Mouse (Mus musculus) intestine, postnatal 0 days (tissue): ENCODE data around the gene 2410004P03Rik. TPM values are rescaled to one million over a fixed set of nuclear protein-coding genes. Genes with fewer than 3 reads are reported as not detected.

Source experiments
- ATAC-seq: fragments of 200-750 bp; cut with Nextera tagmentation; 2 replicates; pipeline ENCODE4 v1.8.0; 2017; ENCODE audit warnings: mild to moderate bottlenecking, moderate TSS enrichment, moderate library complexity
- H3K27ac ChIP-seq: fragments of 300-500 bp; sonication (generic); 2 replicates; pipeline ENCODE4 v1.5.1; 2014; ENCODE audit warnings: mild to moderate bottlenecking, low read depth, low read length, moderate library complexity
- H3K27me3 ChIP-seq: fragments of 300-500 bp; sonication (generic); replicated peaks from 2 replicates; pipeline ENCODE4 v1.6.1; 2014; ENCODE audit warnings: low read length, mixed read lengths; ENCODE audit not compliant: control insufficient read depth, insufficient read depth
- H3K36me3 ChIP-seq: fragments of 300-500 bp; sonication (generic); 2 replicates; pipeline ENCODE4 v1.6.1; 2014; ENCODE audit warnings: mild to moderate bottlenecking, moderate library complexity; ENCODE audit not compliant: control insufficient read depth, insufficient read depth
- H3K4me1 ChIP-seq: fragments of 300-500 bp; sonication (generic); replicated peaks from 2 replicates; pipeline ENCODE4 v1.6.1; 2014; ENCODE audit warnings: antibody characterized with exemption, low read length, mixed read lengths; ENCODE audit not compliant: control insufficient read depth, insufficient read depth
- H3K4me2 ChIP-seq: fragments of 300-500 bp; sonication (generic); replicated peaks from 2 replicates; pipeline ENCODE4 v1.6.1; 2014; ENCODE audit warnings: low read depth, mild to moderate bottlenecking, moderate library complexity
- H3K4me3 ChIP-seq: fragments of 300-500 bp; sonication (generic); 2 replicates; pipeline ENCODE4 v1.5.1; 2014; ENCODE audit warnings: low read depth, low read length
- H3K9ac ChIP-seq: fragments of 300-500 bp; sonication (generic); 2 replicates; pipeline ENCODE4 v1.6.1; 2014; ENCODE audit warnings: mild to moderate bottlenecking, low read depth, low read length
- H3K9me3 ChIP-seq: fragments of 300-500 bp; sonication (generic); 2 replicates; pipeline ENCODE4 v1.6.1; 2016; ENCODE audit warnings: mixed run types; ENCODE audit not compliant: control insufficient read depth
- CTCF ChIP-seq: sonication (generic); IDR thresholded peaks from 2 replicates; pipeline ENCODE4 v1.5.1; 2016; ENCODE audit warnings: low read depth, mild to moderate bottlenecking, control low read depth, antibody characterized with exemption, moderate library complexity
- WGBS: fragments of 180-500 bp; shearing (Covaris S2); extraction: QIAGEN DNeasy Blood & Tissue Kit; methylation state at CpG from one replicate; pipeline ENCODE4 v1.1.7; 2014; 5-methylcytosine and 5-hydroxymethylcytosine counted together
- polyA plus RNA-seq: library from polyadenylated mRNA; unstranded; fragments of >200 nt; fragmentation: Nextera tagmentation; extraction: Ambion mirVana; gene quantifications from 2 replicates; pipeline ENCODE4 v1.2.1, GENCODE M21; 2015

2410004P03Rik gene
- polyA plus RNA-seq, 1 experiment from 2014 or later = 0.18 TPM

GRCm38 (mm10) chr12:17038246-17038645 lies 26.7 kb upstream of the 2410004P03Rik start:
- no peak for ATAC-seq
- no peak overlapping the region for H3K9ac ChIP-seq
- H3K27ac ChIP-seq = no peak overlapping the region
- no peak for TF ChIP-seq CTCF
- no peaks in the 10 kb centered on the region for H3K36me3 ChIP-seq
- no peaks in the 10 kb centered on the region for H3K9me3 ChIP-seq
- H3K4me1 ChIP-seq = no peaks in the 10 kb centered on the region
- H3K27me3 ChIP-seq = no peaks in the 10 kb centered on the region
- H3K4me3 ChIP-seq = no peak overlapping the region
- 69% methylated on average over 6 of the region's 6 CpGs for WGBS
- no peak overlapping the region for H3K4me2 ChIP-seq

- no peak for TF ChIP-seq CTCF
- no peak overlapping the region for H3K4me2 ChIP-seq
- no peak overlapping the region for H3K9ac ChIP-seq
Observed at GRCm38 (mm10) chr12:17037053-17037610, 25.6 kb upstream of the 2410004P03Rik start.

GRCm38 (mm10) chr12:17036532-17036931 lies 25.0 kb upstream of the 2410004P03Rik start:
- no peak overlapping the region for H3K4me3 ChIP-seq
- no peak overlapping the region for H3K9ac ChIP-seq
- WGBS = 62% methylated on average over 9 of the region's 9 CpGs
- no peak for TF ChIP-seq CTCF
- no peak overlapping the region for H3K4me2 ChIP-seq
- H3K27me3 ChIP-seq = no peaks in the 10 kb centered on the region
- no peaks in the 10 kb centered on the region for H3K4me1 ChIP-seq
- H3K27ac ChIP-seq = no peak overlapping the region
- H3K36me3 ChIP-seq = no peaks in the 10 kb centered on the region
- no peak for ATAC-seq
- H3K9me3 ChIP-seq = no peaks in the 10 kb centered on the region

More at GRCm38 (mm10) chr12:17037053-17037610, 25.6 kb upstream of the 2410004P03Rik start:
- ATAC-seq = no peak
- H3K4me3 ChIP-seq = no peak overlapping the region
- H3K4me1 ChIP-seq = no peaks in the 10 kb centered on the region
- H3K36me3 ChIP-seq = no peaks in the 10 kb centered on the region
- no peaks in the 10 kb centered on the region for H3K9me3 ChIP-seq
- 59% methylated on average over 14 of the region's 14 CpGs for WGBS
- H3K27me3 ChIP-seq = no peaks in the 10 kb centered on the region
- H3K27ac ChIP-seq = no peak overlapping the region

- Histone ChIP-seq H3K9me3 (no peaks in the 10 kb centered on the region), H3K27ac (no peak overlapping the region), H3K4me2 (no peak overlapping the region), H3K27me3 (no peaks in the 10 kb centered on the region), H3K36me3 (no peaks in the 10 kb centered on the region), H3K4me3 (no peak overlapping the region), H3K4me1 (no peaks in the 10 kb centered on the region), H3K9ac (no peak overlapping the region)
- peak; percentile 62 for TF ChIP-seq CTCF
- 71% methylated on average over 2 of the region's 2 CpGs for WGBS
- no peak for ATAC-seq
Observed at GRCm38 (mm10) chr12:17035128-17035527, 23.6 kb upstream of the 2410004P03Rik start.

- Histone ChIP-seq H3K27me3 (no peaks in the 10 kb centered on the region), H3K9me3 (no peaks in the 10 kb centered on the region), H3K36me3 (no peaks in the 10 kb centered on the region), H3K4me3 (no peak overlapping the region), H3K4me1 (no peaks in the 10 kb centered on the region), H3K9ac (no peak overlapping the region), H3K27ac (no peak overlapping the region), H3K4me2 (no peak overlapping the region)
- 83% methylated on average over 5 of the region's 5 CpGs for WGBS
- no peak for ATAC-seq
- TF ChIP-seq CTCF = no peak
Observed at GRCm38 (mm10) chr12:17034671-17035070, 23.1 kb upstream of the 2410004P03Rik start.

- H3K9ac ChIP-seq = no peak overlapping the region
- H3K36me3 ChIP-seq = no peaks in the 10 kb centered on the region
- no peak for TF ChIP-seq CTCF
- H3K27me3 ChIP-seq = no peaks in the 10 kb centered on the region
- WGBS = 58% methylated on average over 9 of the region's 9 CpGs
- H3K9me3 ChIP-seq = no peaks in the 10 kb centered on the region
- no peak overlapping the region for H3K4me3 ChIP-seq
- H3K4me2 ChIP-seq = no peak overlapping the region
- H3K4me1 ChIP-seq = no peaks in the 10 kb centered on the region
- no peak overlapping the region for H3K27ac ChIP-seq
- ATAC-seq = no peak
Observed at GRCm38 (mm10) chr12:17033464-17033841, 21.9 kb upstream of the 2410004P03Rik start.
